Mouse (Mus musculus) brain, adult 2 months (tissue): ENCODE measurements at regions not wholly inside any gene's neighbourhood (a gene's known extent, or its start where the extent isn't known, plus 50 kb on each side); places are given as distances from the start of the nearest gene placed in this dataset.

Experiments
- DNase-seq: peaks from one replicate; pipeline ENCODE4 v3.0.0; 2011; ENCODE audit warnings: low read depth, low spot score

DNA sequence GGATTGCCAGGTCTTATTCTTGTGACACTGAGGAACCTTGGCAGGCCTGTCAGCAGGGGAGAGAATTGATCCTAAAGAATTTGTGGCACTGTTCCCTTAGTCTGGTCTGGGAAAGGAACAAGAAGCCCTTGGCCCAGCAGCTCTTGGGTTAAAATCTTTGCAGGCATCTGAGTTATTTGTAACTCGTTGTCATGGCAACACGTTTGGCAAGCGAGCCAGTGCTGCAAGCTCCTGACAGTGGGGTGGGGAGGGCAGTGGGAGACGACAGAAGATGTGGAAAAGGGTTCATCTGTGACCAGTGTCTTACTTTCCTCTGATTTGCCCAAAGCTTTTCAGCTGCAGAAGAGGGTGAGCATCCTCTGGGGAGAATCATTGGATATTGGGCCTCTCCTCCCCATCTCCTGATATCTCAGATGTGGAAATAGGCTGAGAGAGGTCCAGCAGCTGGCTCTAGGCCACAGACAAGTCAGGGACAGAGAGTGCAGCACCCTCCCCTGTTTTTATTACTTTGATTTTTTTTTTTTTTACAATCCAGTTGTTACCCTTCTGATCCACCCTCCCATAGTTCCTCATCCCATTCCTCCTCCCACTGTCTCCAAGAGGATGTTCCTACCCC is 92.4 kb upstream of the Huwe1 start:
- DNase-seq, result peak; percentile 84
